Mouse (Mus musculus) ES-CJ7 (cell line): ENCODE measurements around the gene Rpp25.
A peak's percentile ranks its signal among the peaks of the same experiment; 100 is the strongest.

Experiments
- DNase-seq: peaks from one replicate; pipeline ENCODE4 v3.0.0; 2011; ENCODE audit warnings: low read depth, low spot score

The Rpp25 gene

DNA sequence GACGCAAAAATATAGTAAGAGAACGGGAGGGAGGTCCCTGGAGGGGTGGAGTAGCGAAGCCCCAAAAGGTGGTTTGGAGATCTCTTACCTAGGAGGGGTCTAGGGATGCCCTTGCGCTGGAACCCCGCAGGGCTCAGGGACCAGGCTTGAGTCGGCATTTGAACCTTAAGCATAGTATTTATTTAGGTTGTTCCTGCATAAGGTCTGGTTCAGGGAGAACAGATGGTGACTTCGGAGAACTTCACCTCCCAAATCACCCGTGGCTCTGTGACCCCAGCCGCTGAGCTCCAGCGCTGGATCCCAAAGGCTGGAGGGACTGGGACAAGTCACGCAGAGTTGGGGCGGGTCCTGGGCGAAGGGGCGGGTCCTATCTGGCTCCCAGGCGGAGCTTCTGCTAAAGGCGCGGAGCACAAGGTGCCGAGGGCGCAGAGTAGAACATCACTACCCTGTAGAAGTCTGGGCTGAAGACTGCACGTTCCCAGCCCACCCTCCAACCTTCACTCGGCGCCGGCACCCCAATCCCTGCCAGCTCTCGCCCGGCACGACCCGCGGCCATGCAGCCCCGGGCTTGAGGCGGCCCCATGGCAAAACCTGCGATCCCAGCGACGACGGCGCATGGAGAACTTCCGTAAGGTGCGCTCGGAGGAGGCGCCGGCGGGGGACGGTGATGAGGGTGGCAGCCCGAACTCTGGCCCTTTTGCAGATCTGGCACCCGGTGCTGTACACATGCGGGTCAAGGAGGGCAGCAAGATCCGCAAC, at the start of gene Rpp25:
TSS of gene Rpp25 (plus strand) at position 405 of the 759 bp plus-strand sequence.
- DNase-seq: peak; percentile 85

DNA sequence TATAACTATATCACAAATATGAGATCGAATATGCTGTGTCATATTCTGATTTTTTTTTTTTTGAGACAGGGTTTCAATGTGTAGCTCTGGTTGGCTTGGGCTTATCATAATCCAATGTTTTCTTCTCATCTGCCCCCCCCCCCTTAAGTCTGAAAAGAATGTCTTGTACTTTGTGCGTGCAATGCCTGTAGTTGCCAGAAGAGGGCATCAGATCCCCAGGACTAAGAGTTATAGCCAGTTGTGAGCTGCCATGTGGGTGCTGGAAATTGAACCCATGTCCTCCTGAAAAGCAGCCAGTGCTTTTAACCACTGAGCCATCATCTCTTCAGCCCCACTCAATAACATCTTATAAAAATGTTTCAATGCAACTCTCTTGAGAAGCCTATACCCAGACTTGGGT, 44.1 kb upstream of the Rpp25 start:
- peak; percentile 66 for DNase-seq

DNA sequence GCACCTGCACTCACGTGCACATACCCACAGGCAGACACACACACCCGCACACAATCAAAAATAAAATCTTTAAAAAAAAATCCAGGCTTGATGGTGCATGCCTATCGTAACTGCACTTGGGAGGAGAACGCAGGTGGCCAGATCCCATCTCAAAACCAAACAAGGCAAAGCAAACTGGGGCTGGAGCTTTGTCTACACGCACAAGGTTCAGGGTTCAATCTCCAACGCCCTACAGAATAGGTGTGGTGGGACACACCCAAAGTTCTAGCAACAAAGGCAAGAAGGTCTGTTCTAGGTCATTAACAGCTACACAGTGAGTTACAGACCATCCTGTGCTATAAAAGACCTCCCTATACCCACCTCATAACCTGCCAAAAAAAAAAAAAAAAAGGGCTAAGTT, 41.0 kb upstream of the Rpp25 start:
- DNase-seq: peak; percentile 71

DNA sequence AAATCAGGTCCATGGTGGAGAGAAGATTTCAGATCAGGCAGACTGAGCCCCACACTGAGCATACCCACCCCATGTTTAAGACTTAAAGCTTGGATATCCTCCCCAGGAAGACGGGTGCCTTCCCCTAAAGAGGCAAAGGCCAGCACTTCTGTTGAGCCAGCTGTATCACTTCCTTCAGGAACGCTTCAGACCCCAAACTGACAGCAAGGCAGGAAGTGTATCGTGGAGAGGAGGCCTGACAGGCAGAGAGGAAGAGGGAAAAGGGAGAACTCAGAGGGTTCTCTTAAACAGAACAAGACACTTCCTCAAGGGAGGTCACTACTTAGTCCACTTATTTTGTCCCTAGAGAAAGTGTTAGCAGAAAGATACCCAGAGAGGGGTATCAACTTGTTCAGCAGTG, 37.7 kb upstream of the Rpp25 start:
- no peak for DNase-seq

DNA sequence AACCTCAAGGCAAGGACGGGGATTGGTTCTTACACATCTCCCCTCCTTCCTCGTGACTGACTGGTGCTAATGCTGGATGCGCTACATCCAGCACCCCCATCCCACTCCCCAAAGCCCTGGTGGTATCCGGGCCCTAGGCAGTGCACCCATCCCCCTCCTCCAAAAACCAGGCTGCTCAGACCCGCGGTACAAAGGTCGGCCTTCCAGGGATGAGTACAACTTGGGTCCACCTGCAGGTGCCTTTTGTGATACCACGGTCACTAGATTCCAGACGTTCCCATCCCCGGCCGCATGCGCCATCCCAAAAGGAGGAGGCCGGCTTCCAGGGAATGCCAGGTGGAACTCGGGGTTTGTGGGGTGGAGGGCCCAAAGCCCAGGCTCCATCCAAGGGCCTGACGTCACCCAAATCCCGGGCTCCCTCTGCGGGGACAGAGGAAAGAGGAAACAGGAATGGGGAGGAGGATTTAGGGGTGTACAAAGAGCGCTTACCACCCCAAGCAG, 36.5 kb upstream of the Rpp25 start:
- peak; percentile 54 for DNase-seq

DNA sequence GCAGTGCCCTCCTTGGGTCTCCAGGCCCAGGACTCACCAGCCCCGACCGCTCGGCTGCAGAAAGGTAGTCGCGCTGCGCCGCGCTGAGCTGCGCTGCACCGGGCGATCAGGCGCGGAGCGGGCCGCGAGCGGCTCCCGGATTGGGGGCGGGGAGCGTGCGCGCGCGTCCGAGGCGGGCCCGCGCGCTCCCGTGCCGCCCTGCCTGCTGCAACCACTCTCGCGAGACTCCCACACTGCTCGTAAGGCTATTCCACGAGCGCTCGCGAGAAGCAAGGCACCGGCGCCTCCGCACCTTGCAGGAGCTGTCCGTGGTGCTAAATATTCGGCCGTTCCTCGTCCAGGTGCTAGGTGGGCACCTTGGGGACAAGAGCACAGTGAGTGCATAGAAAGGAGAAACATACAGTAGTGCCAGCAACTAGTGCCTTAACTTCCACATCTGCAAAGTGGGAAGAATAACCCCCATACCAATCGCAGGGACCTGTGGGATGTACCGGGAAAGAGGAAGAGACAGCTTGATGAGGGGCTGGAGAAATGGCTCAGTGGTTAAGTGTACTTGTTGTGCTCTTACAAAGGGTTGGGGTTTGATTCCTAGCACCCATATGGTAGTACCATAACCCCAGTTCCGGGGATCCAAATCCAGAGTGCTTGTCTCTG, 35.8 kb upstream of the Rpp25 start, which contains the start of gene Scamp5:
TSS of gene Scamp5 (minus strand) at position 165 of the 654 bp plus-strand sequence.
- peak; percentile 97 for DNase-seq

DNA sequence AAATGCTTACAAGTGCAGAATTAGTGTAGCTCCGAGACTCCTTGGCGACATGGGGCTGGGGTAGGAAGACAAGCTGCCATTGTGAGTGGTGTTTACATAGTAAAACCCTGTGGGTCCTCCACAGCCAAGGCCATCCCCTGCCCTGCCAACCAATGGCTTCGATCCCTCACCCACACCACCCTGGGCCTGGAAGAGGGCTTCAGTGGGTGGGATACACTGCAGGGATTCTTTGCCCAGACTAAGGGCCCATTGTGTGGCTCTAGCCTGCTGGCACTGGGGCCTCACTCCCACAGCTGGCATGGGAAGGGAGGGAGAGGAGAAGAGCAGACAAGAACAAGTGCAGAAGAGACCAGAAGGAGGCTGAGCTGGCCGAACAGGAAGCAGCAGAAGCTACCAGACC, 34.9 kb upstream of the Rpp25 start:
- DNase-seq: no peak

DNA sequence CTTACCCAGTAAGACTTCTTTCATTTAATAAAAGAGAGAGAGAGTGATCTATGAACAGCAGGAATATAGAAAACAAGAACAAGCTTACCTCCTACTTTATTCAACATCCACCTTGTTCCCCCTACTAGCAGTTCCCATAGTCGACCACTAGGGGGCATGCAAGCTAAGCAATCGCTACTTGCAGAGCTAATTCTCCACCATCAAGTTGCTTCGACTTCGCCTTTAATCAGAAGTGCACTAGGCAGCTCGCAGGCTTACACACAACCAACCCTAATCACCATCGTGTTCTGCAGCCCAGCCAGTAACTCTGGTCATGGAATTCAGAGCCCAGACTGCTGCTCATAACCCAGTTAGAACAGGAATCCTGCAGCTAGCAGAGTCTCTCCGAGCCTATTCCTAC, 18.1 kb upstream of the Rpp25 start:
- DNase-seq: peak; percentile 90

DNA sequence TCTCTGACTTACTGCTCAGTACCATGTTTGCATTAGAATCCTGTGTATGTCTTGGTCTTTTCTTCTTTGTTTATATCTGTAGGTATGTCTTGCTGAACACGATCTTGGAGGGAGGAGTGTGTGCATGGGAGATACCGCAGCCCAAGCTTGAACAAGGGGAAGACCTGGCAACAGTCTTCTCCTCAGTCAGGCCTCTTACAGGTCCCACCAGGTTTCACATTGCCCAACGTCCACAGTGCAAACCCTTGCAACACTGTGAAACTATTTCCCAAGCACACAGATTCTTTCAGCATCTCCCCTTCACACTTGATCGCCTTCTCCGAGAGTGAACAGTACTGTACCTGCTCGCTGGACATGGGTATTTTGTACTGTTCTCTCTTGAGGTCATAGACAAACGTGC, 16.0 kb upstream of the Rpp25 start:
- DNase-seq: no peak

DNA sequence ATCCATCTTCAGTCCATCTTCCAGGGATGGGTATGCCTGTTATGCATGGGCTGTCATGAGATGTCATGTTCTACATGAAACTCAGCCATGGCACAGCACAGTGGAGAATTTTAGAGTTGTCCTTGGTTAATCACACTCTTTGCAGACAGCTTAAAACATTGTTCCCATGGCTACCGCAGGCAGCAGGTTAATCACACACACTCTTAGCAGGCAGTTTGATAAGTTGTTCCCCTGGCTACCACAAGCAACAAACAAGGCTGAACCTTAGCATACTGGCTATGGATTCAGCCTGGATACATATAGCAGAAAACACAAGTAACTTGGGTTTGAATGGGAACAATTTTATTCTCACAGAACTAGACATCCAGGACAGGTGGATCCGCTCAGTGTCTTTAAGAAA, 10.3 kb upstream of the Rpp25 start:
- DNase-seq: no peak

DNA sequence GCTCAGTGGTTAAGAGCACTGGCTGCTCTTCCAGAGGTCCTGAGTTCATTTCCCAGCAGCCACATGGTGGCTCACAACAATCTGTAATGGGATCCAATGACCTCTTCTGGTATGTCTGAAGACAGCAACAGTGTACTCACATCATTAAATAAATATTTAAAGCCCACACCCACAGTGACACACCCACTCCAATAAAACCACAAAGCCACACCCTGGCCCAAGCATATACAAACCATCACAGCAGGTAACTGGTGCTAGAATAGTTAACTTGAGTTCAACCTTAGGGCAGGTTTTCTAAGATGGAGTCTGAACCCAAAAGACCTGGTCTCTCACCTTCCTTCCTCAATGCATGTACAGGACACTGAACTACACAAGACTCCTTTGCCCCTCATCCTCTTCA, 8.9 kb upstream of the Rpp25 start:
- DNase-seq: peak; percentile 85

DNA sequence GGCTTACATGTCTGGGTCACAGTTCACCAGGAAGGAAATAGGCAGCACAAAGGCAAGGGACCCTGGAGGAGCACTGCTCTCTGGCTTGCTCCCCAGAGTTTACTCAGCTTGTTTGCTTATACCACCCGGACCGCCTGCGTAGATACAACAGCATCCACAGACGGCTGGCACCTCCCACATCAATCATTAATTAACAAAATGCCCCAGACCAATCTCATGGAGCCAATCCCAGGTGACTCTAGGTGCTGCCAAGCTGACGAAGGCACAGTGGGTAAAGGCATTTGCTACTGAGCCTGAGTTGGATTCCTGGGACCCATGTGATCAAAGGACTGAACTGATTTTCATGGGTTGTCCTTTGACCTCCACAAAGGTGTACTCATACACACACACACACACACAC, 6.6 kb upstream of the Rpp25 start:
- no peak for DNase-seq

DNA sequence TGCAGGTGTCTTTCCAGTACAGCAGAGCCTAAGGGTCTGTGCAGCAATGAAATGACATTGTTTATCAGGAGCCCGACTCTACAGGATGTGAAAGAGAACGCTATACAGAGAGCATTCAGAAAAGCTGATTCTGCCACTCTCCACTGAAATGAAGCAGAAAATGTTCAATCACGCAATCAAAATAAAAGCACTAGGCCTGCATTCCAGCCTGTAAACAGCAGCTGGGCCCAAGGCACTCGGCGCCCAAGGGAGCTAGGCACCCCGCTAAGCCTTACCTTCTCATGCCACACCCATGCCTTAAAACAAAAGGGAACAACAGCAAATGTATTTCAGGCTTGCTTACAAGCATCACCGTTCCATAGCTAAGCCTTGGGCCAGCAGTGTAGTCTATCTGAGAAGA, 5.3 kb upstream of the Rpp25 start:
- DNase-seq: no peak

DNA sequence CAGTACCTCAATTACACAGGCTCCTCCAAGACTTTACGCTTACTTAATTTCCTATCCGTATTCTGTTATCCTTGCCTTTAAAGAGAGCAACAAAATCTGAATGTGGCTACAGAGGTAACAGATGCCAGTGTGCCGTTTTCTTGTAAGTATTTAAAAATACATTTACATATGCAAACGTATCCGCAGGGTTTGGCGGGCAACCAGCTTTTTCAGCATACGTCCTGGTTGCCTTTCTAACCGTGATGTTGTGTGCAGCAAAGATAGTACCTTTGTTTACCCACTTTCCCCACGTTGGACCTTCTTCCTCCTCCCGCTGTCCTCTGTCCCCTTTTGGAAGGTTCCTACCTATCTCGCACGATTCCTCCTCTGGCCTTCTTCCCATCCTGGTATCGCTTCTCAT, 2.4 kb upstream of the Rpp25 start:
- DNase-seq: no peak

DNA sequence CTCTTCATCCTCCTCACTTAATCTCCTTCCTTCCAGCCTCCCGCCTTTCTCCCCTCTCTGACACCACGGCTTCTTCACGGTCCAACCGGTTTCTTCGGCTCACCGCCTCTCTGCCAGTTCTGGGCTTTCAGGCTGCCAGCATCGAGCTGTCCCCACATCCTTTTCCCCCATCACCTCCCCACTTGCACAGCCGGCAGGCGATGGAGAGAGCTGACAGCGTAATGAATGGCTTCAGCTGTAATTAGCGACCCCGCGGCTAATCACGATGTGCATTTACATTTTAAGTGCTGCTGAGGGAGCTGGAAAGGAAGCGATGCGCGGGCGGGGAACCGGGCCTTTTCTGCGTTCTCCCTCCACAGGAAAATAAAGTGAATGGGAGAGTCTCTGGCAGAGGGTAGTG, 2.0 kb upstream of the Rpp25 start:
- DNase-seq: no peak

DNA sequence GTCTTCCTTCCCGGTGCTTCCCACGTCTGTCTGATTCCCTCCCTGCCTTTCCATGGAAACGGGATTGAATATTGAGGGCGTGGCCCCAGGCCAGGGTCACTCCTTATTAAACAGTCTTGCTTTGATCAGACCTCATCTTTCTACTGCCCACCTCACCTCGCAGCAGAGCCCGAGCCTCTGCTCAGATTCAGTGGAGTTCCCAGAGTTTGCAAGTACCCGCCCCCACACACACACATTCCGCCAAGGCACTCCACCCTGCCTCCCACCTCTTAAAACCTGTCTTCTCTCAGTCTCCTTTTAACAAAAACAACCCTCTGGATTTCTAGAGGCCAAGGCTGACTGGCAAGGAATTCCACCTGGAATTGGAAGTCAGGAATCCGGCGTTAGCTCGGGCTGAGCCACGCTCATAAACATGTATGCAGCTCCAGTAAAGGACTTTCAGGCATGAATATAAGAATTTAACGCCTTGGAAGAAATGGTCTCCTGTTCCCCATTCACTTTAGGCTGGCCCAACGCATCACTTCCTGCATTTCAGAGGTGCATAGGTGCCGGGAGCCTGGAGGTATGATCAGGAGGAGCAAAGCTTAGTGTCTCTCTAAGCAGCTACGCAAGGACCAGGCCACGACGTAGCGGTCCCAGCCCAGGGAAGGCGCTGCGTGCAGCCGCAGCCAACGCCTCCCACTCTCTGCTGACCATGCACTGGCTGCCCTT, 760 bp upstream of the Rpp25 start:
- peak; percentile 52 for DNase-seq

DNA sequence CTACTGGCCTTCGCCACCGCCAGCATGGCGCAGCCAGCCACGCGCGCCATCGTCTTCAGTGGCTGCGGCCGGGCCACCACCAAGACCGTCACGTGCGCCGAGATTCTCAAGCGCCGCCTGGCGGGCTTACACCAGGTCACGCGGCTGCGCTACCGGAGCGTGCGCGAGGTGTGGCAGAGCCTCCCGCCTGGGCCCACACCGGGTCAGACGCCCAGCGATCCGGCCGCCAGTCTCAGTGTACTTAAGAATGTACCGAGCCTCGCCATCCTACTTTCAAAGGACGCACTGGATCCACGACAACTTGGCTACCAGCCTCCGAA, 515 bp downstream of the Rpp25 start:
- peak; percentile 84 for DNase-seq

DNA sequence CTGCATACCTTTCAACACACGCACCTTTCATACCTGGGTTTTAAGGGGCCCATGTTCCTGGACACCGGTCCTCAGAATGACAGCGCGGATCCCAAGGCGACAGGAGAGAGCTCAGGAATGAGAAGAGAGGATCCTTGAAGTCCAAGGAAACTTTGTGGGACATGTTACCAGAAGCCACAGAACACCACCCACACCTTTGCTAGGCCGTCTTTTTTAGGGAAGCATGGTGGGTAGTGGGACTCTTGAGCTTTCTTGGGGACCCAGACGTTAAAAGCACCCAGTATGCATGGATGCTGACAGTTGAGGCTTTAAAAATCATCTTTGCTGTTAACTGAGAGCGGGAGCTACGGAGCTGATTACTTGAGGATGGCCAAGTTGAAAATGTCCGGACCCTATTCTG, 1.1 kb downstream of the Rpp25 start:
- DNase-seq: no peak

DNA sequence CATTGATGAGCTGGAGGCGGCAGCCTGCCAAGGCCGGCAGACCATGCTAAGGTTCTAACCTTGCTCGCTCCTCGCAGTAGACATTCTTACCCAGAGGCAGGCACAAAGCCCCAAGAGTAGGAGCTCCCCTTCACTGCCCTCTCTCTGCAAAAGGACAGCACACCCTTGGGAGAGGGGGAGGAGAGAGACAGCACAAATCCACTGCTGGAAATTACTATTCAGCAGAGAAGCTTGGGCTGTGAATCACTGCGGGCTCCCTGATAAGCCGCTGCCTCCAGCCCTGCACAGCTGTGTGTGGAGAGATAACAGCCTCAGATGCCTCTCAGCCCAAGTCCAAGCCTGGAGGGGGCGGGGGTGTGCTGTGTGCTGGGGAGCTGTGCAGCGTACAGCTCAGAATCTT, 1.9 kb downstream of the Rpp25 start:
- no peak for DNase-seq

DNA sequence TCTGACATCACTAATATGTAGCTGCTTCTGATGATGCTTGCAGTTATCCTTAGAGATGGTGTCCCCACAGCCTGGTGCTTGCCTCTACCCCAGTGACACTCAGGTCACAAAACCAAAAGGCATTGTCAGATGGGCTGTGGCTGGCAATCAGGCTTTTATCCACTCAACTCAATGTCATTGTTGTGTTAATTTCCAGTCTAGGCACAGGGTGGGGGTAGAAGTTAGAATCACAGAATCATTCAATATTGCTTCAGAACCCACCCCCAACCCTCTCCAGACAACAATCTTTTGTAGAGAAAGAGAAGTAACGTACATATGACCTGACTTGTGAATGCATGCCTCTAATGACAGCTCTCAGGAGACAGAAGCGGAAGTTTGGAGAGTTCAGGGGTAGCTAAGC, 6.8 kb downstream of the Rpp25 start:
- peak; percentile 92 for DNase-seq

DNA sequence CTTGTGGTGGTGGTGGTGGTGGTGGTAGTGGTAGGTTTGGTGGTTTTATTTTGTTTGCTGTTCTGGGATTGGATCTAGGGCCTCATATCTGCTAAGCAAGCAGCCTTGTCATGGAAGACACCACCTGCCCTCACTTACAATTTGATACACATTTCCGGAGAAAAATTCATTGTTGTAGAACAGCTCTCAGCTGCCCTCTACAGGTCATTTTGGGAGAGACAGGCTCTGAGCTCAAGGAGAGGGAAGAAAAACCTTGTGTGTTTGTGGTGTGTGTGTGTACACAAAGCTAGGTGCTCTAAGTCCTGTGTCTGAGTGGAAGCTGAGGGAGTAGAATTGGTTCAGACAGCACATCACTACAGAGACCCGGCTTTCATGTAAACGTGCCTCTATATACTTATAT, 13.3 kb downstream of the Rpp25 start:
- DNase-seq: peak; percentile 67

DNA sequence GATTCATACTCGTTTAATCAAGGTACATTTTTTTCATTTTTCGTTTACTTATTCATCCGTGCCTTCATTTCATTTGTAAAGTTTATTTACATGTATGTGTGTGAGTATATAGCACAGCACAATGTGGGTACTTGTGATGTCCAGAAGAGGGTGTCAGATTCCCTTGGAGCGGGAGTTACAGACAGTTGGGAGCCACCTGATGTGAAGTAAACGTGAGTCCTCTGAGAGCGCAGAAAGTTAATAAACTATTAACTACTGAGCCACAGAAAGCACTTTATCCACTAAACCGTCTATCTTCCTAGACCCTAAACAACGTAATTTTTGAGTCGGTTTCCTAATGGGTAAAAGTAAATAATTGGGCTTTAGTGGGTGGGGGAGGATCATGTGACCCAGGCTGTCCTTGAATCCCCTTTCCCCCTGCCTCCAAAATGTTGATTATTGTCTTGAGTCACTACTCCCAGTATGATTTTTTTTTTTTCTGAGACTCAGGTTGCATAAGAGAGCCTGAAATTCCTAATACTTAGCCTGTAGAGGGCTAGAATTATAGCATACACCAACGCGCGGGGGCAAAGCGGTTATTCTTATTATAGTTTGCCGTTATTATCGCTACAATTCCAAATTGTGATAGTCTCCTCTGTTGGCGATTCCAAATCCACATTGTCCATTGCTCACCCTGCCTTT, 16.7 kb downstream of the Rpp25 start:
- DNase-seq: peak; percentile 81
